Mouse (Mus musculus): ENCODE results near the gene Dyx1c1.

Gene Dyx1c1

GRCm38 (mm10) chr9:72972984-72973383 is 14.4 kb downstream of the Dyx1c1 start:
- peak; percentile 43 for DNase-seq (ENCODE audit: low read depth, low spot score)

GRCm38 (mm10) chr9:72974734-72975133 is 16.1 kb downstream of the Dyx1c1 start:
- DNase-seq (ENCODE audit: low read depth, low spot score): no peak

- no peak for DNase-seq (ENCODE audit: low read depth, low spot score)
Measured at GRCm38 (mm10) chr9:72975242-72975641, 16.7 kb downstream of the Dyx1c1 start.

- DNase-seq (ENCODE audit: low read depth, low spot score): no peak
Measured at GRCm38 (mm10) chr9:72983066-72983465, 24.5 kb downstream of the Dyx1c1 start.

GRCm38 (mm10) chr9:72985250-72986220 is 26.9 kb downstream of the Dyx1c1 start, which contains the start of the genes Ccpg1os and Ccpg1:
Ccpg1os (minus strand) TSS chr9:72985382.
Ccpg1 (plus strand) TSS chr9:72985429.
- peak; percentile 99 for DNase-seq (ENCODE audit: low read depth, low spot score)

- no peak for DNase-seq (ENCODE audit: low read depth, low spot score)
Measured at GRCm38 (mm10) chr9:72987703-72988102, 29.1 kb downstream of the Dyx1c1 start.

GRCm38 (mm10) chr9:72988706-72989105 is 30.1 kb downstream of the Dyx1c1 start:
- no peak for DNase-seq (ENCODE audit: low read depth, low spot score)

GRCm38 (mm10) chr9:72991420-72991819 is 32.8 kb downstream of the Dyx1c1 start:
- no peak for DNase-seq (ENCODE audit: low read depth, low spot score)

- no peak for DNase-seq (ENCODE audit: low read depth, low spot score)
Measured at GRCm38 (mm10) chr9:72992576-72992975, 34.0 kb downstream of the Dyx1c1 start.

- DNase-seq (ENCODE audit: low read depth, low spot score): peak; percentile 92
Measured at GRCm38 (mm10) chr9:72996167-72996566, 37.6 kb downstream of the Dyx1c1 start.

- DNase-seq (ENCODE audit: low read depth, low spot score): peak; percentile 71
Measured at GRCm38 (mm10) chr9:72996806-72997205, 38.2 kb downstream of the Dyx1c1 start.

- DNase-seq (ENCODE audit: low read depth, low spot score): no peak
Measured at GRCm38 (mm10) chr9:73000487-73000886, 41.9 kb downstream of the Dyx1c1 start.

GRCm38 (mm10) chr9:73001314-73002011 is 42.9 kb downstream of the Dyx1c1 start:
- no peak for DNase-seq (ENCODE audit: low read depth, low spot score)

- no peak for DNase-seq (ENCODE audit: low read depth, low spot score)
Measured at GRCm38 (mm10) chr9:73002177-73002576, 43.6 kb downstream of the Dyx1c1 start.

GRCm38 (mm10) chr9:73004076-73004475 is 45.5 kb downstream of the Dyx1c1 start:
- no peak for DNase-seq (ENCODE audit: low read depth, low spot score)

GRCm38 (mm10) chr9:73005106-73005505 is 46.5 kb downstream of the Dyx1c1 start:
- DNase-seq (ENCODE audit: low read depth, low spot score): peak; percentile 62

GRCm38 (mm10) chr9:73006175-73006574 is 47.6 kb downstream of the Dyx1c1 start:
- peak; percentile 43 for DNase-seq (ENCODE audit: low read depth, low spot score)

GRCm38 (mm10) chr9:73008384-73008783 is 49.8 kb downstream of the Dyx1c1 start:
- DNase-seq (ENCODE audit: low read depth, low spot score): no peak

- DNase-seq (ENCODE audit: low read depth, low spot score): no peak
Measured at GRCm38 (mm10) chr9:73012629-73013028, 54.0 kb downstream of the Dyx1c1 start.

- DNase-seq (ENCODE audit: low read depth, low spot score): no peak
Measured at GRCm38 (mm10) chr9:73014724-73015123, 56.1 kb downstream of the Dyx1c1 start.

- no peak for DNase-seq (ENCODE audit: low read depth, low spot score)
Measured at GRCm38 (mm10) chr9:73019841-73020240, 61.3 kb downstream of the Dyx1c1 start.

GRCm38 (mm10) chr9:73020566-73021097 is 62.0 kb downstream of the Dyx1c1 start:
- no peak for DNase-seq (ENCODE audit: low read depth, low spot score)

All from ES-CJ7 (cell line).